Mouse (Mus musculus) midbrain, postnatal 0 days (tissue): Measurements from ENCODE around the gene Pfn4. TPM values are rescaled to one million over a fixed set of nuclear protein-coding genes. Genes with fewer than 3 reads are reported as not detected.

Experiments used
- ATAC-seq: fragments of 200-750 bp; cut with Nextera tagmentation; 2 replicates; pipeline ENCODE4 v1.8.0; 2017; ENCODE audit warnings: moderate number of reproducible peaks, mild to moderate bottlenecking, moderate TSS enrichment, moderate library complexity; ENCODE audit not compliant: low FRiP score
- DNase-seq: peaks from one replicate; pipeline ENCODE4 v3.0.0-alpha.2; 2015; ENCODE audit warnings: low spot score
- H3K27ac ChIP-seq: fragments of 300-500 bp; sonication (generic); 2 replicates; pipeline ENCODE4 v1.5.1; 2014; ENCODE audit warnings: low read depth, mild to moderate bottlenecking, low read length, mixed read lengths
- H3K27me3 ChIP-seq: fragments of 300-500 bp; sonication (generic); 2 replicates; pipeline ENCODE4 v1.6.1; 2014; ENCODE audit warnings: low read length, control low read depth, mixed read lengths; ENCODE audit not compliant: insufficient read depth
- H3K36me3 ChIP-seq: fragments of 300-500 bp; sonication (generic); 2 replicates; pipeline ENCODE4 v1.6.1; 2014; ENCODE audit warnings: low read length, control low read depth, mixed read lengths; ENCODE audit not compliant: insufficient read depth
- H3K4me1 ChIP-seq: fragments of 300-500 bp; sonication (generic); 2 replicates; pipeline ENCODE4 v1.6.1; 2014; ENCODE audit warnings: mild to moderate bottlenecking, control low read depth, antibody characterized with exemption, low read length, mixed read lengths; ENCODE audit not compliant: insufficient read depth
- H3K4me2 ChIP-seq: fragments of 300-500 bp; sonication (generic); 2 replicates; pipeline ENCODE4 v1.6.1; 2014; ENCODE audit warnings: low read depth, mild to moderate bottlenecking, low read length, mixed read lengths; ENCODE audit not compliant: poor library complexity, severe bottlenecking
- H3K4me3 ChIP-seq: fragments of 300-500 bp; sonication (generic); 2 replicates; pipeline ENCODE4 v1.5.1; 2014; ENCODE audit warnings: low read depth, mild to moderate bottlenecking, low read length, moderate library complexity
- H3K9ac ChIP-seq: fragments of 300-500 bp; sonication (generic); replicated peaks from 2 replicates; pipeline ENCODE4 v1.6.1; 2014; ENCODE audit warnings: mild to moderate bottlenecking, low read length, moderate library complexity, mixed read lengths; ENCODE audit not compliant: poor library complexity, severe bottlenecking
- H3K9me3 ChIP-seq: fragments of 300-500 bp; sonication (generic); 2 replicates; pipeline ENCODE4 v1.6.1; 2016; ENCODE audit warnings: low read length, control low read depth
- CTCF ChIP-seq: IDR thresholded peaks from 2 replicates; pipeline ENCODE4 v1.5.1; 2016; ENCODE audit warnings: antibody characterized with exemption, mild to moderate bottlenecking
- WGBS: fragments of 180-500 bp; shearing (Covaris S2); extraction: QIAGEN DNeasy Blood & Tissue Kit; methylation state at CpG from one replicate; pipeline ENCODE4 v1.1.7; 2014; 5-methylcytosine and 5-hydroxymethylcytosine counted together
- polyA plus RNA-seq: library from polyadenylated mRNA; unstranded; fragments of >200 nt; fragmentation: Nextera tagmentation; extraction: Ambion mirVana; gene quantifications from 2 replicates; pipeline ENCODE4 v1.2.1, GENCODE M21; 2015
- total RNA-seq: library from RNA; depleted of rRNA; stranded (reverse); fragments of >200 nt; gene quantifications from 2 replicates; pipeline ENCODE4 v1.2.3, GENCODE M21; 2014; rRNA removed

Pfn4 gene
- total RNA-seq: 10.1 and 12.8 TPM in 2 replicates
- 19.9 and 24.9 TPM in 2 replicates for polyA plus RNA-seq

GRCm38 (mm10) chr12:4768492-4769332, at the start of gene Pfn4, which contains the start of gene Fam228b:
TSS of gene Pfn4 (plus strand) at chr12:4769022.
TSS of gene Fam228b (minus strand) at chr12:4769267.
- H3K9ac ChIP-seq: peak within 1 kb of the TSS; percentile 85
- H3K4me2 ChIP-seq: peak within 1 kb of the TSS; percentile 56
- H3K9me3 ChIP-seq: no peaks in the 10 kb centered on the region
- H3K27ac ChIP-seq: peak within 1 kb of the TSS; percentile 97
- ATAC-seq (peak; percentile 99), DNase-seq (peak; percentile 96)
- peak within 1 kb of the TSS; percentile 57 for H3K4me3 ChIP-seq
- TF ChIP-seq CTCF: peak; percentile 80
- 1% methylated on average over 61 of the region's 61 CpGs for WGBS
- H3K4me1 ChIP-seq: no peaks in the 10 kb centered on the region
- H3K27me3 ChIP-seq: no peaks in the 10 kb centered on the region
- H3K36me3 ChIP-seq: no peaks in the 10 kb centered on the region

- no peak overlapping the region for H3K27ac ChIP-seq
- no peaks in the 10 kb centered on the region for H3K4me1 ChIP-seq
- DNase-seq: no peak
- H3K9ac ChIP-seq: no peak overlapping the region
- 85% methylated on average over 13 of the region's 13 CpGs for WGBS
- TF ChIP-seq CTCF: no peak
- H3K27me3 ChIP-seq: no peaks in the 10 kb centered on the region
- H3K4me3 ChIP-seq: no peak overlapping the region
- H3K36me3 ChIP-seq: peaks cover 11% of the 10 kb centered on the region; the same call in 1 of the 2 replicates
- ATAC-seq: no peak
- no peaks in the 10 kb centered on the region for H3K9me3 ChIP-seq
- H3K4me2 ChIP-seq: no peak overlapping the region
These were observed 49.6 kb upstream of the Pfn4 start for GRCm38 (mm10) chr12:4719066-4719761.

- no peak for DNase-seq
- 76% methylated on average over 17 of the region's 17 CpGs for WGBS
These were observed 48.8 kb upstream of the Pfn4 start for GRCm38 (mm10) chr12:4719762-4720754.

GRCm38 (mm10) chr12:4729165-4729564, 39.7 kb upstream of the Pfn4 start:
- no peak overlapping the region for H3K27ac ChIP-seq
- no peak overlapping the region for H3K4me3 ChIP-seq
- WGBS: 84% methylated on average over 3 of the region's 3 CpGs
- TF ChIP-seq CTCF: no peak
- no peak for DNase-seq
- no peaks in the 10 kb centered on the region for H3K36me3 ChIP-seq
- ATAC-seq: no peak
- no peaks in the 10 kb centered on the region for H3K9me3 ChIP-seq
- no peak overlapping the region for H3K4me2 ChIP-seq
- H3K9ac ChIP-seq: no peak overlapping the region
- H3K4me1 ChIP-seq: no peaks in the 10 kb centered on the region
- H3K27me3 ChIP-seq: no peaks in the 10 kb centered on the region

More at GRCm38 (mm10) chr12:4719762-4720754, 48.8 kb upstream of the Pfn4 start:
- no peak overlapping the region for H3K9ac ChIP-seq
- H3K36me3 ChIP-seq: peaks cover 9% of the 10 kb centered on the region; the same call in 1 of the 2 replicates
- no peaks in the 10 kb centered on the region for H3K9me3 ChIP-seq
- no peak for ATAC-seq
- H3K4me2 ChIP-seq: no peak overlapping the region
- no peaks in the 10 kb centered on the region for H3K27me3 ChIP-seq
- no peaks in the 10 kb centered on the region for H3K4me1 ChIP-seq
- no peak overlapping the region for H3K4me3 ChIP-seq
- H3K27ac ChIP-seq: no peak overlapping the region
- peak; percentile 30; the same call in 1 of the 2 replicates for TF ChIP-seq CTCF

- no peaks in the 10 kb centered on the region for H3K36me3 ChIP-seq
- no peaks in the 10 kb centered on the region for H3K9me3 ChIP-seq
- no peak overlapping the region for H3K4me2 ChIP-seq
- H3K27me3 ChIP-seq: no peaks in the 10 kb centered on the region
- WGBS: 78% methylated on average over 4 of the region's 4 CpGs
- ATAC-seq (no peak), DNase-seq (no peak)
- H3K4me3 ChIP-seq: no peak overlapping the region
- no peaks in the 10 kb centered on the region for H3K4me1 ChIP-seq
- H3K27ac ChIP-seq: no peak overlapping the region
- H3K9ac ChIP-seq: no peak overlapping the region
- TF ChIP-seq CTCF: no peak
These were observed 37.2 kb upstream of the Pfn4 start for GRCm38 (mm10) chr12:4731629-4732028.
